Mouse (Mus musculus): Measurements from ENCODE around the gene Tmem120b. TPM values are rescaled to one million over a fixed set of nuclear protein-coding genes. Genes with fewer than 3 reads are reported as not detected.
A peak's percentile ranks its signal among the peaks of the same experiment; 100 is the strongest.

Tmem120b gene
- polyA plus RNA-seq, 1 experiment from 2014 or later, result 12.4 TPM

GRCm38 (mm10) chr5:123114924-123115323, 46.7 kb downstream of the Tmem120b start:
- no peaks in the 10 kb centered on the region for H3K36me3 ChIP-seq (ENCODE audit: control insufficient read depth, insufficient read depth, low read length)
- H3K9me3 ChIP-seq (ENCODE audit: control insufficient read depth, low read length), result no peaks in the 10 kb centered on the region
- 0 out of 2 replicates have a peak overlapping the region, but pooled peaks have one; percentile 13 for H3K27ac ChIP-seq (ENCODE audit: low read length)
- no peak overlapping the region for H3K4me2 ChIP-seq (ENCODE audit: low read depth, low read length)
- H3K4me1 ChIP-seq (replicated peaks; ENCODE audit: control insufficient read depth, insufficient read depth, low read length), result peaks cover 29% of the 10 kb centered on the region
- no peak; the same call in 1 of the 2 replicates for ATAC-seq (ENCODE audit: low read depth)
- H3K9ac ChIP-seq (ENCODE audit: low read length), result no peak overlapping the region
- H3K27me3 ChIP-seq (ENCODE audit: control insufficient read depth, insufficient read depth, low read depth, low read length), result no peaks in the 10 kb centered on the region
- no peak overlapping the region for H3K4me3 ChIP-seq (ENCODE audit: low read length)
- 39% methylated on average over 7 of the region's 7 CpGs for WGBS

GRCm38 (mm10) chr5:123116080-123116479, 47.9 kb downstream of the Tmem120b start:
- WGBS, result 63% methylated on average over 8 of the region's 8 CpGs
- Histone ChIP-seq H3K9ac (ENCODE audit: low read length) (no peak overlapping the region; the same call in 1 of the 2 replicates), H3K27me3 (ENCODE audit: control insufficient read depth, insufficient read depth, low read depth, low read length) (no peaks in the 10 kb centered on the region), H3K36me3 (ENCODE audit: control insufficient read depth, insufficient read depth, low read length) (no peaks in the 10 kb centered on the region), H3K4me3 (ENCODE audit: low read length) (no peak overlapping the region), H3K4me1 (replicated peaks; ENCODE audit: control insufficient read depth, insufficient read depth, low read length) (peaks cover 19% of the 10 kb centered on the region), H3K27ac (ENCODE audit: low read length) (no peak overlapping the region), H3K4me2 (ENCODE audit: low read depth, low read length) (peak overlapping the region; percentile 36), H3K9me3 (ENCODE audit: control insufficient read depth, low read length) (no peaks in the 10 kb centered on the region)
- ATAC-seq (ENCODE audit: low read depth), result peak; percentile 48; the same call in 1 of the 2 replicates

- 16% methylated on average over 10 of the region's 10 CpGs for WGBS
- no peak overlapping the region for H3K4me3 ChIP-seq (ENCODE audit: low read length)
- peak overlapping the region; percentile 78 for H3K27ac ChIP-seq (ENCODE audit: low read length)
- H3K27me3 ChIP-seq (ENCODE audit: control insufficient read depth, insufficient read depth, low read depth, low read length), result no peaks in the 10 kb centered on the region
- H3K4me1 ChIP-seq (replicated peaks; ENCODE audit: control insufficient read depth, insufficient read depth, low read length), result peaks cover 19% of the 10 kb centered on the region
- peak overlapping the region; percentile 1; the same call in 1 of the 2 replicates for H3K4me2 ChIP-seq (ENCODE audit: low read depth, low read length)
- peak; percentile 72 for ATAC-seq (ENCODE audit: low read depth)
- H3K36me3 ChIP-seq (ENCODE audit: control insufficient read depth, insufficient read depth, low read length), result no peaks in the 10 kb centered on the region
- no peaks in the 10 kb centered on the region for H3K9me3 ChIP-seq (ENCODE audit: control insufficient read depth, low read length)
- H3K9ac ChIP-seq (ENCODE audit: low read length), result no peak overlapping the region
These were observed 49.0 kb downstream of the Tmem120b start for GRCm38 (mm10) chr5:123117257-123117656.

GRCm38 (mm10) chr5:123117773-123118172, 49.6 kb downstream of the Tmem120b start:
- Histone ChIP-seq H3K9ac (ENCODE audit: low read length) (no peak overlapping the region), H3K27ac (ENCODE audit: low read length) (peak overlapping the region; percentile 78), H3K36me3 (ENCODE audit: control insufficient read depth, insufficient read depth, low read length) (no peaks in the 10 kb centered on the region), H3K27me3 (ENCODE audit: control insufficient read depth, insufficient read depth, low read depth, low read length) (no peaks in the 10 kb centered on the region), H3K9me3 (ENCODE audit: control insufficient read depth, low read length) (no peaks in the 10 kb centered on the region), H3K4me3 (ENCODE audit: low read length) (no peak overlapping the region), H3K4me2 (ENCODE audit: low read depth, low read length) (no peak overlapping the region), H3K4me1 (replicated peaks; ENCODE audit: control insufficient read depth, insufficient read depth, low read length) (peaks cover 19% of the 10 kb centered on the region)
- ATAC-seq (ENCODE audit: low read depth), result 0 out of 2 replicates have a peak, but pooled peaks have one; percentile 6
- WGBS, result 50% methylated on average over 8 of the region's 8 CpGs

GRCm38 (mm10) chr5:123118826-123119225, 50.6 kb downstream of the Tmem120b start:
- H3K9me3 ChIP-seq (ENCODE audit: control insufficient read depth, low read length), result no peaks in the 10 kb centered on the region
- ATAC-seq (ENCODE audit: low read depth), result no peak
- WGBS, result 67% methylated on average over 10 of the region's 10 CpGs
- H3K4me3 ChIP-seq (ENCODE audit: low read length), result no peak overlapping the region
- no peak overlapping the region for H3K4me2 ChIP-seq (ENCODE audit: low read depth, low read length)
- no peak overlapping the region for H3K9ac ChIP-seq (ENCODE audit: low read length)
- H3K4me1 ChIP-seq (replicated peaks; ENCODE audit: control insufficient read depth, insufficient read depth, low read length), result peaks cover 19% of the 10 kb centered on the region
- H3K36me3 ChIP-seq (ENCODE audit: control insufficient read depth, insufficient read depth, low read length), result no peaks in the 10 kb centered on the region; the same call in 1 of the 2 replicates
- H3K27ac ChIP-seq (ENCODE audit: low read length), result no peak overlapping the region
- no peaks in the 10 kb centered on the region for H3K27me3 ChIP-seq (ENCODE audit: control insufficient read depth, insufficient read depth, low read depth, low read length)

GRCm38 (mm10) chr5:123120624-123121215, 52.5 kb downstream of the Tmem120b start:
- no peak overlapping the region for H3K4me2 ChIP-seq (ENCODE audit: low read depth, low read length)
- no peaks in the 10 kb centered on the region for H3K27me3 ChIP-seq (ENCODE audit: control insufficient read depth, insufficient read depth, low read depth, low read length)
- no peak overlapping the region for H3K4me3 ChIP-seq (ENCODE audit: low read length)
- H3K9me3 ChIP-seq (ENCODE audit: control insufficient read depth, low read length), result no peaks in the 10 kb centered on the region
- H3K27ac ChIP-seq (ENCODE audit: low read length), result no peak overlapping the region
- no peak for ATAC-seq (ENCODE audit: low read depth)
- no peak overlapping the region for H3K9ac ChIP-seq (ENCODE audit: low read length)
- H3K4me1 ChIP-seq (replicated peaks; ENCODE audit: control insufficient read depth, insufficient read depth, low read length), result peaks cover 16% of the 10 kb centered on the region
- WGBS, result 74% methylated on average over 7 of the region's 7 CpGs
- H3K36me3 ChIP-seq (ENCODE audit: control insufficient read depth, insufficient read depth, low read length), result no peaks in the 10 kb centered on the region; the same call in 1 of the 2 replicates

GRCm38 (mm10) chr5:123122181-123122580, 54.0 kb downstream of the Tmem120b start:
- Histone ChIP-seq H3K9ac (ENCODE audit: low read length) (no peak overlapping the region), H3K4me1 (replicated peaks; ENCODE audit: control insufficient read depth, insufficient read depth, low read length) (peaks cover 8% of the 10 kb centered on the region), H3K4me3 (ENCODE audit: low read length) (no peak overlapping the region), H3K9me3 (ENCODE audit: control insufficient read depth, low read length) (no peaks in the 10 kb centered on the region), H3K4me2 (ENCODE audit: low read depth, low read length) (no peak overlapping the region), H3K36me3 (ENCODE audit: control insufficient read depth, insufficient read depth, low read length) (no peaks in the 10 kb centered on the region; the same call in 1 of the 2 replicates), H3K27ac (ENCODE audit: low read length) (no peak overlapping the region), H3K27me3 (ENCODE audit: control insufficient read depth, insufficient read depth, low read depth, low read length) (no peaks in the 10 kb centered on the region)
- WGBS, result 92% methylated on average over 4 of the region's 4 CpGs
- no peak for ATAC-seq (ENCODE audit: low read depth)

GRCm38 (mm10) chr5:123125105-123125504, 56.9 kb downstream of the Tmem120b start:
- no peaks in the 10 kb centered on the region; the same call in 1 of the 2 replicates for H3K36me3 ChIP-seq (ENCODE audit: control insufficient read depth, insufficient read depth, low read length)
- H3K27ac ChIP-seq (ENCODE audit: low read length), result no peak overlapping the region
- 77% methylated on average over 6 of the region's 6 CpGs for WGBS
- no peaks in the 10 kb centered on the region for H3K9me3 ChIP-seq (ENCODE audit: control insufficient read depth, low read length)
- no peaks in the 10 kb centered on the region for H3K27me3 ChIP-seq (ENCODE audit: control insufficient read depth, insufficient read depth, low read depth, low read length)
- no peak overlapping the region for H3K9ac ChIP-seq (ENCODE audit: low read length)
- no peak overlapping the region for H3K4me3 ChIP-seq (ENCODE audit: low read length)
- no peak for ATAC-seq (ENCODE audit: low read depth)
- peaks cover 11% of the 10 kb centered on the region for H3K4me1 ChIP-seq (replicated peaks; ENCODE audit: control insufficient read depth, insufficient read depth, low read length)
- no peak overlapping the region for H3K4me2 ChIP-seq (ENCODE audit: low read depth, low read length)

- H3K27ac ChIP-seq (ENCODE audit: low read length), result no peak overlapping the region
- H3K27me3 ChIP-seq (ENCODE audit: control insufficient read depth, insufficient read depth, low read depth, low read length), result no peaks in the 10 kb centered on the region
- peaks cover 11% of the 10 kb centered on the region for H3K4me1 ChIP-seq (replicated peaks; ENCODE audit: control insufficient read depth, insufficient read depth, low read length)
- no peak overlapping the region for H3K9ac ChIP-seq (ENCODE audit: low read length)
- no peaks in the 10 kb centered on the region; the same call in 1 of the 2 replicates for H3K36me3 ChIP-seq (ENCODE audit: control insufficient read depth, insufficient read depth, low read length)
- no peak overlapping the region for H3K4me3 ChIP-seq (ENCODE audit: low read length)
- no peak for ATAC-seq (ENCODE audit: low read depth)
- H3K4me2 ChIP-seq (ENCODE audit: low read depth, low read length), result no peak overlapping the region
- no peaks in the 10 kb centered on the region for H3K9me3 ChIP-seq (ENCODE audit: control insufficient read depth, low read length)
- WGBS, result 66% methylated on average over 18 of the region's 18 CpGs
These were observed 57.6 kb downstream of the Tmem120b start for GRCm38 (mm10) chr5:123125638-123126406.

All from lung, embryonic 16.5 days (tissue).